In the genomic region with DNA sequence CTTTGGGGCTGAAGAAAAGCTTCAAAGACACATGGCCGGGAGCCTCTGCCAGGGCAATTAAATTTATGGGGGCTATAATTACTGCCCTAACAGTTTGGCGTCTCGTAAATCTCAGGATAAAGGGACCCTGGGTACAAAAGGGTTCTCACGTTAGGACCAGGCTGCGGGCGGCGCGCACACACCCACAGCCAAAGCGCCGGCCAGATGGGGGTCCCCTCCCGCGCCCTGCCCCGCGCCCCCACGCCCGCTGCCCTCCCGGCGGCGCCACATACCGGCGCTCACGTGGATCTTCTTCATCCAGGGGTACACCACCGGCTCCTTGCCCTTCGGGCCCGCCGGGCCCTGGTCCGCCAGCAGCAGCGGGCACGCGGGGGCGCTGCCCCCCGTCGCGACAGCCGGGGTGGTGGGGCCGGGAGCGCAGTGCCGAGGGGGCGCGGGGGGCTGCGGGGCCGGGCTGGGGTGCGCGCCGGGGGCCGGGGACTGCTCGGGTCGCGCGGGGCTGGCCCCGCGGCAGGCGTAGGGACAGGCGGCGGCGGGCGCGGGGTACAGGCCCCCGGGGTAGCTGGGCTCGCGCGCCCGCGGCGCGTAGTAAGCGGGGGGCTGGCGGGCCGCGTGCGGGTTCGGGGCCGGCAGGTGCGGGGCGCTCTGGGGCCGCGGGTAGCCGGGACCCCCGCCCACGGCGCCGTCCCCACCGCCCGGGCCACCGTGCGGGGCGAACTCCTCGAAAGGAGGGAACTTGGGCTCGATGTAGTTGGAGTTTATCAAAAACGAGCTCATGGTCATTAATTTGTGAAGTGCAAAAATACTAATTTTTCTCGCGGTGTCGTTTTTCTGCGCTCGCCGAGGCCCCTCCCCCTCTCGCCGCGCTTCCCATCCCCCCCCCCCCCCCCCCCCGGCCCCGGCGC, we compare ENCODE assay signal across 8 mouse cellular contexts. TPM values are rescaled to one million over a fixed set of nuclear protein-coding genes. Genes with fewer than 3 reads are reported as not detected.
DNase-seq lines count a peak whose midpoint lies in the region; ATAC-seq lines count a peak whose summit lies in the region.

Hoxa4 (minus strand) TSS at position 848 of the 905 bp plus-strand sequence.

- H3K36me3 ChIP-seq in limb, embryonic 11.5 days (ENCODE audit: control insufficient read depth, insufficient read depth, low read length) = no peaks in the 10 kb centered on the region
- H3K36me3 ChIP-seq in neural tube, embryonic 14.5 days (ENCODE audit: control insufficient read depth, insufficient read depth, low read length) = peaks cover 12% of the 10 kb centered on the region; the same call in 1 of the 2 replicates

- ATAC-seq in limb, embryonic 11.5 days (ENCODE audit: insufficient number of reproducible peaks, low FRiP score, low TSS enrichment, low read depth) = peak; percentile 57; the same call in 1 of the 2 replicates
- peak; percentile 85 for ATAC-seq in neural tube, embryonic 14.5 days (ENCODE audit: low read depth)

- peak; percentile 42 to 46 for DNase-seq in adrenal gland, adult 18-20 months (ENCODE audit: low spot score in 2 of 2)
- DNase-seq in adrenal gland, postnatal 36 days = no peak
- DNase-seq in thymus, postnatal 25 days = peak; percentile 30
- DNase-seq in thymus, adult 18-20 months = no peak
- DNase-seq in limb, embryonic 11.5 days (ENCODE audit: low spot score) = peak; percentile 73
- DNase-seq in left cerebral cortex, postnatal 14 days (ENCODE audit: low spot score in 2 of 2) = no peak
- no peak for DNase-seq in right cerebral cortex, adult 2 months (ENCODE audit: low spot score in 2 of 2)

- intact Hi-C loops in left cerebral cortex, postnatal 14 days (cut with DNase I) = no loop called here

- peak within 1 kb of the TSS; percentile 57 for H3K9ac ChIP-seq in limb, embryonic 11.5 days (ENCODE audit: low read length)
- peak within 1 kb of the TSS; percentile 89 for H3K9ac ChIP-seq in neural tube, embryonic 14.5 days (replicated peaks; ENCODE audit: low read depth, low read length)

- WGBS in limb, embryonic 11.5 days = under 1% methylated on average over 47 of the region's 102 CpGs
- WGBS in neural tube, embryonic 14.5 days = under 1% methylated on average over 54 of the region's 102 CpGs

- peaks cover 13% of the 10 kb centered on the region for H3K27me3 ChIP-seq in limb, embryonic 11.5 days (ENCODE audit: control insufficient read depth, insufficient read depth, low read length)
- no peaks in the 10 kb centered on the region for H3K27me3 ChIP-seq in neural tube, embryonic 14.5 days (ENCODE audit: control insufficient read depth, insufficient read depth, low read length)

- peak within 1 kb of the TSS; percentile 99 for H3K4me2 ChIP-seq in limb, embryonic 11.5 days (ENCODE audit: low read depth, severe bottlenecking)
- H3K4me2 ChIP-seq in neural tube, embryonic 14.5 days (ENCODE audit: low read depth, low read length) = peak within 1 kb of the TSS; percentile 98

- peaks cover 41% of the 10 kb centered on the region for H3K4me1 ChIP-seq in limb, embryonic 11.5 days (ENCODE audit: control insufficient read depth, insufficient read depth, low read length)
- peaks cover 74% of the 10 kb centered on the region for H3K4me1 ChIP-seq in neural tube, embryonic 14.5 days (ENCODE audit: control insufficient read depth, insufficient read depth, low read length)

- peak within 1 kb of the TSS; percentile 50 for H3K4me3 ChIP-seq in limb, embryonic 11.5 days (ENCODE audit: low read depth, low read length)
- peak within 1 kb of the TSS; percentile 57 for H3K4me3 ChIP-seq in neural tube, embryonic 14.5 days (ENCODE audit: low read depth, low read length)

- peak within 1 kb of the TSS; percentile 51; the same call in 1 of the 2 replicates for H3K27ac ChIP-seq in limb, embryonic 11.5 days (replicated peaks; ENCODE audit: low read depth, low read length)
- H3K27ac ChIP-seq in neural tube, embryonic 14.5 days (ENCODE audit: low read depth, low read length) = peak within 1 kb of the TSS; percentile 94

- no peaks in the 10 kb centered on the region for H3K9me3 ChIP-seq in limb, embryonic 11.5 days (ENCODE audit: control insufficient read depth, low read length)
- H3K9me3 ChIP-seq in neural tube, embryonic 14.5 days (ENCODE audit: control insufficient read depth, low read length) = no peaks in the 10 kb centered on the region

RNA-seq across cellular contexts. Expression of gene Hoxa4, which starts in this region (rescaled TPM):
- 1 to 10 TPM; 1.8 to 3.1 TPM for total RNA-seq in adrenal gland, adult 18-20 months (2021)
- 1 to 10 TPM; 2.6 to 3.1 TPM for total RNA-seq in adrenal gland, postnatal 36 days (2021)
- 1.0 and 1.3 TPM in 2 replicates for polyA plus RNA-seq in limb, embryonic 11.5 days (2014; fragmentation: Nextera tagmentation; extraction: Ambion mirVana)
- polyA plus RNA-seq in neural tube, embryonic 14.5 days (2014; fragmentation: Nextera tagmentation; extraction: Ambion mirVana) = 1.6 and 2.7 TPM in 2 replicates
- total RNA-seq in left cerebral cortex, postnatal 14 days (2021) = not detected

Comparison
In these comparisons a context has a peak if more than half of its experiments do, and no peak if none do; other contexts are left out.
1. DNase-seq: peak in adrenal gland, adult 18-20 months (2 of 2), thymus, postnatal 25 days (single experiment) and limb, embryonic 11.5 days (single experiment); none in adrenal gland, postnatal 36 days (0 of 2), thymus, adult 18-20 months (0 of 2), left cerebral cortex, postnatal 14 days (0 of 2) and right cerebral cortex, adult 2 months (0 of 2).